Mouse (Mus musculus) lung, postnatal 0 days (tissue): Measurements from ENCODE around the gene Invs. TPM values are rescaled to one million over a fixed set of nuclear protein-coding genes. Genes with fewer than 3 reads are reported as not detected.
A peak's percentile ranks its signal among the peaks of the same experiment; 100 is the strongest.

Source experiments
- ATAC-seq: fragments of 200-750 bp; cut with Nextera tagmentation; 2 replicates; pipeline ENCODE4 v1.8.0; 2017; ENCODE audit warnings: moderate library complexity
- DNase-seq: peaks from one replicate; pipeline ENCODE4 v3.0.0-alpha.2; 2016; ENCODE audit warnings: low spot score
- H3K27ac ChIP-seq: fragments of 300-500 bp; sonication (generic); 2 replicates; pipeline ENCODE4 v1.5.1; 2014; ENCODE audit warnings: antibody characterized with exemption, mild to moderate bottlenecking, low read length, mixed read lengths
- H3K27me3 ChIP-seq: fragments of 300-500 bp; sonication (generic); replicated peaks from 2 replicates; pipeline ENCODE4 v1.6.1; 2014; ENCODE audit warnings: low read length, mixed read lengths; ENCODE audit not compliant: insufficient read depth
- H3K36me3 ChIP-seq: fragments of 300-500 bp; sonication (generic); 2 replicates; pipeline ENCODE4 v1.6.1; 2014; ENCODE audit warnings: low read length, mixed read lengths; ENCODE audit not compliant: insufficient read depth
- H3K4me1 ChIP-seq: fragments of 300-500 bp; sonication (generic); 2 replicates; pipeline ENCODE4 v1.6.1; 2014; ENCODE audit warnings: antibody characterized with exemption, low read depth, low read length, mixed read lengths; ENCODE audit not compliant: insufficient read depth
- H3K4me2 ChIP-seq: fragments of 300-500 bp; sonication (generic); replicated peaks from 2 replicates; pipeline ENCODE4 v1.6.1; 2014; ENCODE audit warnings: low read depth, mild to moderate bottlenecking, low read length, moderate library complexity, mixed read lengths
- H3K4me3 ChIP-seq: fragments of 300-500 bp; sonication (generic); 2 replicates; pipeline ENCODE4 v1.5.1; 2014; ENCODE audit warnings: low read depth, low read length
- H3K9ac ChIP-seq: fragments of 300-500 bp; sonication (generic); replicated peaks from 2 replicates; pipeline ENCODE4 v1.6.1; 2014; ENCODE audit warnings: low read depth, mild to moderate bottlenecking
- H3K9me3 ChIP-seq: fragments of 300-500 bp; sonication (generic); 2 replicates; pipeline ENCODE4 v1.6.1; 2016; ENCODE audit warnings: low read length, mixed read lengths
- CTCF ChIP-seq: IDR thresholded peaks from 2 replicates; pipeline ENCODE4 v1.5.1; 2016; ENCODE audit warnings: antibody characterized with exemption, mild to moderate bottlenecking
- EP300 ChIP-seq: IDR thresholded peaks from 2 replicates; pipeline ENCODE4 v1.6.1; 2016; ENCODE audit warnings: antibody characterized with exemption, mild to moderate bottlenecking, control low read depth
- WGBS: fragments of 180-500 bp; shearing (Covaris S2); extraction: QIAGEN DNeasy Blood & Tissue Kit; methylation state at CpG from one replicate; pipeline ENCODE4 v1.1.7; 2014; 5-methylcytosine and 5-hydroxymethylcytosine counted together
- polyA plus RNA-seq: library from polyadenylated mRNA; unstranded; fragments of >200 nt; fragmentation: Nextera tagmentation; extraction: Ambion mirVana; gene quantifications from 2 replicates; pipeline ENCODE4 v1.2.1, GENCODE M21; 2015

Invs gene
- polyA plus RNA-seq, 1 experiment from 2014 or later, result 4.5 TPM

- ATAC-seq, result no peak
- no peak overlapping the region for H3K4me3 ChIP-seq
- no peaks in the 10 kb centered on the region for H3K27me3 ChIP-seq
- H3K9me3 ChIP-seq, result no peaks in the 10 kb centered on the region
- H3K9ac ChIP-seq, result no peak overlapping the region
- no peak overlapping the region for H3K27ac ChIP-seq
- no peak for DNase-seq
- no peak for TF ChIP-seq CTCF
- TF ChIP-seq EP300, result no peak
- no peak overlapping the region for H3K4me2 ChIP-seq
- H3K4me1 ChIP-seq, result peaks cover 12% of the 10 kb centered on the region; the same call in 1 of the 2 replicates
- 77% methylated on average over 3 of the region's 3 CpGs for WGBS
- H3K36me3 ChIP-seq, result no peaks in the 10 kb centered on the region
Observed at GRCm38 (mm10) chr4:48275736-48276135, 3.8 kb upstream of the Invs start.

DNA sequence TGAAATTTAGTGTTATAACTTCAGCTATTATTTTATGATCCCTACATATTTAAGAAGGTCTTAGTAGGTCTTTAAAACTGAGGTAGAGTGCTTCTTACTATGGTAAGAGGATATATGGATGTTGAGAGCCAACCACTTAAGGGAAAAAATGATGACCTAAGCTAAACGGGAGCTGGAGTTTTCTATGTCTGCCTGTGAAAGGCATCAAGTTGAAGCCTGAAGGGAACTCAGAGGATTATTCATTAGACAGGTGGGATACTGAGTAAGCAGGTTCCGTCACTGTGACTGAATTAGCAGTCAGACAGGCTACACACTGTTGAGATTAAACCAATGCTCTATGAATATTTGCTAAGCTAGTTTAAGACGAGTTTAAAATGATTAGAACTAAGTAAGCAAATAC, 2.5 kb upstream of the Invs start:
- no peak for DNase-seq
- Histone ChIP-seq H3K4me2 (no peak overlapping the region), H3K4me3 (no peak overlapping the region), H3K4me1 (peaks cover 12% of the 10 kb centered on the region; the same call in 1 of the 2 replicates), H3K9me3 (no peaks in the 10 kb centered on the region), H3K27ac (no peak overlapping the region), H3K9ac (no peak overlapping the region), H3K36me3 (no peaks in the 10 kb centered on the region), H3K27me3 (no peaks in the 10 kb centered on the region)
- 62% methylated on average over 3 of the region's 3 CpGs for WGBS
- TF ChIP-seq CTCF, result no peak
- no peak for TF ChIP-seq EP300
- no peak for ATAC-seq

GRCm38 (mm10) chr4:48278757-48279497, 633 bp upstream of the Invs start:
- DNase-seq (peak; percentile 41), ATAC-seq (peak; percentile 5)
- Histone ChIP-seq H3K9me3 (no peaks in the 10 kb centered on the region), H3K27ac (peak overlapping the region; percentile 58), H3K27me3 (no peaks in the 10 kb centered on the region), H3K36me3 (no peaks in the 10 kb centered on the region), H3K9ac (peak overlapping the region; percentile 79), H3K4me3 (peak overlapping the region; percentile 71), H3K4me2 (peak overlapping the region; percentile 87), H3K4me1 (peaks cover 12% of the 10 kb centered on the region; the same call in 1 of the 2 replicates)
- TF ChIP-seq EP300, result no peak
- under 1% methylated on average over 33 of the region's 34 CpGs for WGBS

DNA sequence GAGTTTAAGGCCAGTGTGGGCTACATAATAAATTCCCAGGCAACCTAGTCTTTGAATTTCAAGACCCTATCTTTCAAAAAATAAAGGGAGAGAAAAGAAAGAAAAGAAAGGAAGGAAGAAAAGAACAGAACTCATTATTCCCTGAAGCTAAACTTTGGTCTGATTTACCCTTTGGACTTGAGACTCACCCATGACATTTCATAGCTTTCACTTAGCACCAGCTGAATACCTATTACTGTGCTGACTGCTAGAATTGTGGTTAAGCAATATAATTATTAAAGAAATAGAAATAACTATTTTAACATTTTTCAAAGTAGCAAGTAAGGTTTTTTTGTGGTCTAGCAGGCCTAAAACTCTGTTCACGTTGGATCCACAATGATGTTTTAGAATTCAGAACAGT, 1.6 kb downstream of the Invs start:
- 89% methylated on average over 1 of the region's 1 CpGs for WGBS
- TF ChIP-seq CTCF (no peak), EP300 (no peak)

GRCm38 (mm10) chr4:48287086-48287757, 7.7 kb downstream of the Invs start:
- DNase-seq (no peak), ATAC-seq (no peak)
- TF ChIP-seq EP300, result no peak
- H3K27me3 ChIP-seq, result no peaks in the 10 kb centered on the region
- H3K4me1 ChIP-seq, result no peaks in the 10 kb centered on the region
- no peak overlapping the region for H3K9ac ChIP-seq
- no peaks in the 10 kb centered on the region for H3K9me3 ChIP-seq
- H3K27ac ChIP-seq, result no peak overlapping the region
- H3K36me3 ChIP-seq, result no peaks in the 10 kb centered on the region; the same call in 1 of the 2 replicates
- 92% methylated on average over 5 of the region's 5 CpGs for WGBS
- no peak overlapping the region for H3K4me2 ChIP-seq
- no peak overlapping the region for H3K4me3 ChIP-seq

More for the DNA sequence above, 1.6 kb downstream of the Invs start:
- H3K4me3 ChIP-seq, result no peak overlapping the region
- no peak overlapping the region for H3K4me2 ChIP-seq
- H3K36me3 ChIP-seq, result no peaks in the 10 kb centered on the region
- no peak overlapping the region for H3K27ac ChIP-seq
- H3K9ac ChIP-seq, result no peak overlapping the region
- no peak for DNase-seq
- ATAC-seq, result no peak
- no peaks in the 10 kb centered on the region for H3K9me3 ChIP-seq
- H3K4me1 ChIP-seq, result peaks cover 12% of the 10 kb centered on the region; the same call in 1 of the 2 replicates
- no peaks in the 10 kb centered on the region for H3K27me3 ChIP-seq

GRCm38 (mm10) chr4:48314814-48315213, 35.3 kb downstream of the Invs start:
- H3K27ac ChIP-seq, result no peak overlapping the region
- ATAC-seq (no peak), DNase-seq (no peak)
- H3K4me3 ChIP-seq, result no peak overlapping the region
- no peaks in the 10 kb centered on the region for H3K9me3 ChIP-seq
- H3K4me1 ChIP-seq, result no peaks in the 10 kb centered on the region
- no peaks in the 10 kb centered on the region for H3K36me3 ChIP-seq
- TF ChIP-seq EP300, result no peak
- no peak for TF ChIP-seq CTCF
- H3K9ac ChIP-seq, result no peak overlapping the region
- WGBS, result 88% methylated on average over 3 of the region's 3 CpGs
- no peak overlapping the region for H3K4me2 ChIP-seq
- no peaks in the 10 kb centered on the region for H3K27me3 ChIP-seq
